Mouse (Mus musculus) limb, embryonic 11.5 days (tissue): ENCODE measurements at regions not wholly inside any gene's neighbourhood (a gene's known extent, or its start where the extent isn't known, plus 50 kb on each side); places are given as distances from the start of the nearest gene placed in this dataset.
"Not testable (repeated sequence)": the region's sequence is repeated elsewhere in the genome, so short reads cannot be mapped to it uniquely, and the experiment has no call there.

Experiments used
- ATAC-seq: fragments of 200-750 bp; cut with Nextera tagmentation; 2 replicates; pipeline ENCODE4 v1.8.0; 2017; ENCODE audit warnings: low read depth; ENCODE audit not compliant: insufficient number of reproducible peaks, low FRiP score, low TSS enrichment
- DNase-seq: peaks from one replicate; pipeline ENCODE4 v3.0.0-alpha.2; 2015; ENCODE audit warnings: low spot score
- H3K27ac ChIP-seq: fragments of 300-500 bp; sonication (generic); replicated peaks from 2 replicates; pipeline ENCODE4 v1.5.1; 2014; ENCODE audit warnings: low read depth, mild to moderate bottlenecking, low read length
- H3K27me3 ChIP-seq: fragments of 300-500 bp; sonication (generic); 2 replicates; pipeline ENCODE4 v1.6.1; 2014; ENCODE audit warnings: mild to moderate bottlenecking, low read length, mixed read lengths; ENCODE audit not compliant: control insufficient read depth, insufficient read depth
- H3K36me3 ChIP-seq: fragments of 300-500 bp; sonication (generic); 2 replicates; pipeline ENCODE4 v1.6.1; 2014; ENCODE audit warnings: mild to moderate bottlenecking, low read length, moderate library complexity, mixed read lengths; ENCODE audit not compliant: control insufficient read depth, insufficient read depth
- H3K4me1 ChIP-seq: fragments of 300-500 bp; sonication (generic); 2 replicates; pipeline ENCODE4 v1.6.1; 2014; ENCODE audit warnings: low read length, mixed read lengths; ENCODE audit not compliant: control insufficient read depth, insufficient read depth
- H3K4me2 ChIP-seq: fragments of 300-500 bp; sonication (generic); 2 replicates; pipeline ENCODE4 v1.6.1; 2014; ENCODE audit warnings: low read depth, mild to moderate bottlenecking, moderate library complexity; ENCODE audit not compliant: severe bottlenecking
- H3K4me3 ChIP-seq: fragments of 300-500 bp; sonication (generic); 2 replicates; pipeline ENCODE4 v1.5.1; 2014; ENCODE audit warnings: low read depth, low read length
- H3K9ac ChIP-seq: fragments of 300-500 bp; sonication (generic); 2 replicates; pipeline ENCODE4 v1.6.1; 2014; ENCODE audit warnings: mild to moderate bottlenecking, low read length
- H3K9me3 ChIP-seq: fragments of 300-500 bp; sonication (generic); 2 replicates; pipeline ENCODE4 v1.6.1; 2016; ENCODE audit warnings: low read length; ENCODE audit not compliant: control insufficient read depth
- WGBS: fragments of 180-500 bp; shearing (Covaris S2); extraction: QIAGEN DNeasy Blood & Tissue Kit; methylation state at CpG from one replicate; pipeline ENCODE4 v1.1.7; 2014; 5-methylcytosine and 5-hydroxymethylcytosine counted together

DNA sequence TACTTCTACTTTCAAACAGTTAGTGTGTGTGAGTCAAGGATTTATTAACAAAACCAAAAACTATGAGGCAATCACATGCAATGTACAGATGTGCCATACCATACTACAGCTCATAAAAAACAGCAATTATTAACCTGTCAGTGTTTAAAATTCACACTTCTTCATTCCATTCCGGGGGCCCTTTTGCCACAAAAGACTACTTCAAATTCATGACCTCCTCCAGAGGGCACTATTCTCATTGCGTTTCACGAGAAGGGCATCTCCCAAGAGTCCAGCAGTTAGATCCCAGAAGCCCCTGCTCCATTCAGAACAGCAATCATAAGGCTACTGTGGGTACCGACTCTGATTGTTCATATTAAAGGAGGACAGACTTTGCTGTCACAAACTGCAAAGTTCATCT is 118.0 kb upstream of the Nebl start:
- Histone ChIP-seq H3K4me3 (no peak overlapping the region), H3K27me3 (no peaks in the 10 kb centered on the region), H3K9ac (no peak overlapping the region), H3K4me1 (peaks cover 8% of the 10 kb centered on the region; the same call in 1 of the 2 replicates), H3K9me3 (no peaks in the 10 kb centered on the region), H3K4me2 (no peak overlapping the region), H3K27ac (no peak overlapping the region), H3K36me3 (no peaks in the 10 kb centered on the region)
- 38% methylated on average over 4 of the region's 4 CpGs for WGBS
- ATAC-seq (no peak), DNase-seq (no peak)

- WGBS, result 87% methylated on average over 4 of the region's 7 CpGs
- H3K9me3 ChIP-seq, H3K4me2 ChIP-seq, ATAC-seq, H3K4me1 ChIP-seq, DNase-seq, H3K36me3 ChIP-seq, H3K27me3 ChIP-seq, H3K9ac ChIP-seq, H3K27ac ChIP-seq, H3K4me3 ChIP-seq: not testable (repeated sequence)
Observed at GRCm38 (mm10) chr2:17845447-17846092, 114.3 kb upstream of the Nebl start.

DNA sequence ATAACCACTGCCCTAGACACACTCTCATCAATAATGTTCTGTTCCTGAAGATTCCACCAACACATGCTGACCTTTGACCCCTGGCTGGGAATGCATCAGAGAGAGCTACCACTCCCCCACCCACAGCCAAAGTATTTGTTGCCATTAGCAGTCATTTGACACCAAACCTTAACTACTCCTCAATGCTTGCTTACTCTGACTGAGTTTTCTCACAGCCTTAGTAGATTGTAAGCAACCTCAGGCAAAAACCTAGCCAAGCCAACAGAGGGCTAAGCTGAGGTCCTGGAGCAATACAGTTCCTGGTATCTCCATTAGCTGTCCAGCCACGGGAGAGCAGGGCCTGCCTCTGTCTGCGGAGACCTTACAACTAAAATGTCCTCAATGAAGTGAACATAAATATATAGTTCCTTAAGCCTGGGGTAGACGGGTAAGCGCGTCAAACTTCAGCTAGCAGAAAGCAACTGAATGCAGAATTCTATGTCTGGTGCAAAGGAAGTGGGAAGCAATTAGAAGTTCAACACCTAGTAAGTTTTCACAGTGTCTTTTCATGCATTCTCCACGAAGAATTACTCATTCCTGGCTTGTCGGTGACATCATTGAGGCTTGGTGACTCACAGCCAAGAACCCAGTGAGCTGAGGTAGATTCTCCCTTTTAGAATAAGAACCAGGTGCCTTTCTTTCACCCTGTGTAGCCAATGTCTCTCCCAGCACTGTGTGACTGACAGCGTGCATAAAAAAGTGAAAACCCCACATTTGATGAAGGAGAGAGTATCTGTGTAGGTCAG is 113.6 kb upstream of the Nebl start:
- no peak overlapping the region for H3K9ac ChIP-seq
- no peaks in the 10 kb centered on the region for H3K36me3 ChIP-seq
- H3K9me3 ChIP-seq, result no peaks in the 10 kb centered on the region
- H3K4me3 ChIP-seq, result no peak overlapping the region
- 76% methylated on average over 8 of the region's 8 CpGs for WGBS
- no peak for ATAC-seq
- H3K27ac ChIP-seq, result no peak overlapping the region
- H3K4me1 ChIP-seq, result no peaks in the 10 kb centered on the region
- no peak overlapping the region for H3K4me2 ChIP-seq
- DNase-seq, result no peak
- no peaks in the 10 kb centered on the region for H3K27me3 ChIP-seq

DNA sequence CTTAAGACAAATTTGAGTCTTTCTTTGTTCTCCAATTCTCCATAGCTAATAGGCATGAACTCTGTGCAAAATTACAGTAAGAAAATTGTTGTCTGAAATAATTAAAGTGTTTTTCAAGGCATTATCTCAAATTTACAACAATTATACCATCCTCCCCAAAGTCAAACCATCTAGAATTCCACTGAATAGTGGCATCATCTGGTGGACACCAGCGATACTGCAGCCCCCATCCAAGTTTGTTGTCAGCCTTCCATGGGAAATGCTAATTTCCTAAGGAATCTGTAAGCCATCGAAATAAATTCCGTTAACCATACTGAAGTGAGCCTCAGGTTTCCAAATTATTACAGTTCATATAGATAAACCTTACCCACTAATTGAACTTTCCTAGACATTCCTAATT is 110.7 kb upstream of the Nebl start:
- Histone ChIP-seq H3K4me2 (no peak overlapping the region), H3K4me1 (no peaks in the 10 kb centered on the region), H3K9me3 (no peaks in the 10 kb centered on the region), H3K4me3 (no peak overlapping the region), H3K9ac (no peak overlapping the region), H3K36me3 (no peaks in the 10 kb centered on the region), H3K27me3 (no peaks in the 10 kb centered on the region), H3K27ac (no peak overlapping the region)
- ATAC-seq (no peak), DNase-seq (no peak)
- WGBS, result 54% methylated on average over 3 of the region's 3 CpGs

DNA sequence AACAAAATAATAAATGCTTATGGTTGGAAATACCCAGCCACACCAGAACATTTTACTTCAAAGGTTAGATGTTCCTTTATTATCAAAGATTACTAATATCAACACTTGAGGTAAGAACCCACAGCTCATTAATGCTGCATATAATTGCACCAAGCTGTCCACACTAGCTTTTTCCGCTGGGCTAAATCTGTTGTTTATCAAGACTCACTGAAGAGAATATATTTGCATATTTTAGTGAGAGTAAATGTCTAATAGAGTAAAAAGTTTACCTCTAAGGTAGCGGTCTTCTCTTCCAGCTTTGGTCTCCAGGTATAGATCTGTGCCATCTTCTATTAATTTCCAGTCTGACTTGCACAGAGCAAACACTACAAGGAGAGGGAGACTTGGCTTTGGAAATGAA is 110.3 kb upstream of the Nebl start:
- no peak for ATAC-seq
- Histone ChIP-seq H3K27ac (no peak overlapping the region), H3K27me3 (no peaks in the 10 kb centered on the region), H3K36me3 (no peaks in the 10 kb centered on the region), H3K9me3 (no peaks in the 10 kb centered on the region), H3K4me2 (no peak overlapping the region), H3K4me1 (no peaks in the 10 kb centered on the region), H3K9ac (no peak overlapping the region), H3K4me3 (no peak overlapping the region)
- DNase-seq, result no peak
- WGBS, result 91% methylated on average over 2 of the region's 2 CpGs

DNA sequence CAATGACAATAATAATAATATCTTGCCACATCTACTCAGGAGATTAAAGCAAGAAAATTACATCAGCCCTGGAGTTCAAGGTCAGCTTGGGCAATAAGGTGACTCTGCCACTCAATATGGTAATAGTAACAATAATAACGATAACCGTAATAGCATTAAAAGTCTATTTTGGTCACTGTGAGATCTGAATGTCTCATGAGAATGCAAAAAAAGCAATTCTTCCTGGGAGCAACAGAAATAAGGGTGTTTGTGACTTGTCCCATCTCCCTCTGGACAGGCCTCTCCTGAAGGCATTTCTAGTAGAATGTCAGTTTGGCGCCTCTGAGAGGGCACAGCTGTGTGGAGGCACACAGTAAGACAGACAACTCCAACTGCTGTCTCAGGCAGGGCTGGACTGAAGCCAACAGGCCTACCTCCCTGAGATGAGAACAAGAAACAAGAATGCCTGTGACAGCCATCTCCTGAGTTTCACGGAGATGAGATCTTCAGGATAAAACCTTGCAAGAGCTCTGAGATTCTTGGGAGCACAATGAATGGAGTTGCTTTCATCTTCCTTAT is 109.8 kb upstream of the Nebl start:
- Histone ChIP-seq H3K4me3 (no peak overlapping the region), H3K36me3 (no peaks in the 10 kb centered on the region), H3K27me3 (no peaks in the 10 kb centered on the region), H3K27ac (no peak overlapping the region), H3K4me2 (no peak overlapping the region), H3K9me3 (no peaks in the 10 kb centered on the region), H3K9ac (no peak overlapping the region), H3K4me1 (no peaks in the 10 kb centered on the region)
- ATAC-seq (no peak), DNase-seq (no peak)
- 92% methylated on average over 4 of the region's 4 CpGs for WGBS

DNA sequence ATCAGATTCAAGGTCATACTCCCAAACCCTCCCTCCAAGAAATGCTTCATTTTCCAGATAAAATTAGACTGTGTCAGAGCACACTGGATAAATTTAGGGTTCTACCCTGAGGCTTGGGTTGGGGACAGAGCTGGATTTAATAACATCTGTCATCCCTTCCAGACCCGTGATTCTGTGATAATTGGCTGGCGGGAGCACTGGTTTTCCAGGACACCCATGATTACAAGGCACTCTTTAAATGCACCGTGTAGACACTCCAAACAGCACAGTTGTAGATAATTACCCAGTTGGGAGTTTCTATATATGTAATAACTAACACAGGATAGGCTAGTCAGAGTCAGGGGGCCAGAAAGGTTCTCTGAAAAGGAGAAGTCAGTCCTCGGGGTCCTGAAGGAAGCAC is 108.4 kb upstream of the Nebl start:
- no peaks in the 10 kb centered on the region for H3K9me3 ChIP-seq
- 59% methylated on average over 4 of the region's 4 CpGs for WGBS
- no peaks in the 10 kb centered on the region for H3K36me3 ChIP-seq
- no peak overlapping the region for H3K4me3 ChIP-seq
- ATAC-seq (no peak), DNase-seq (no peak)
- no peaks in the 10 kb centered on the region for H3K27me3 ChIP-seq
- no peak overlapping the region for H3K9ac ChIP-seq
- H3K4me2 ChIP-seq, result no peak overlapping the region
- H3K27ac ChIP-seq, result no peak overlapping the region
- H3K4me1 ChIP-seq, result no peaks in the 10 kb centered on the region

GRCm38 (mm10) chr2:17838859-17839581 is 107.8 kb upstream of the Nebl start:
- Histone ChIP-seq H3K4me2 (no peak overlapping the region), H3K27ac (no peak overlapping the region), H3K36me3 (no peaks in the 10 kb centered on the region), H3K9ac (no peak overlapping the region), H3K4me1 (no peaks in the 10 kb centered on the region), H3K4me3 (no peak overlapping the region), H3K9me3 (no peaks in the 10 kb centered on the region), H3K27me3 (no peaks in the 10 kb centered on the region)
- DNase-seq (no peak), ATAC-seq (no peak)
- whole genome bisulfite sequencing, result 91% methylated on average over 20 of the region's 20 CpGs
